Mouse (Mus musculus): ENCODE data around the gene Entpd7.

Gene Entpd7

DNA sequence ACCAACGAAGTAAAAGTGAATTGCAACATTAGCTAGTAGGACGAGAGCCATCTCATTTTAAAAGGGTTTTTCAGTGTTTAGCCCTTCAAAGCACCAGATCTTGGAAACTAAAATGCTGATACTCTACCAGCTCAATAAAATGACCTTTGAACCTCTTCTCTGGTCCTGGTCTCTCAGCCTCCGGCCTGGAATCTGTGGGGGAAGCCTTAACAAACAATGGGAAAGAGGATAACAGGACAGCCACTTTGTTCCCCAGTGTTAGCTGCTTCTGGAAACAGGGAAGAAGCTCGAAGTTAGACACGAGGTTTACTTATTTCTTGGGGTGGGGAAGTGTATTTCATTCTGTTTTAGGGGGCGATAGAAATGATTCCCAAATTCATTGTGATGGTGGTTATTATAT is 82.8 kb downstream of the Entpd7 start:
- DNase-seq, result no peak

DNA sequence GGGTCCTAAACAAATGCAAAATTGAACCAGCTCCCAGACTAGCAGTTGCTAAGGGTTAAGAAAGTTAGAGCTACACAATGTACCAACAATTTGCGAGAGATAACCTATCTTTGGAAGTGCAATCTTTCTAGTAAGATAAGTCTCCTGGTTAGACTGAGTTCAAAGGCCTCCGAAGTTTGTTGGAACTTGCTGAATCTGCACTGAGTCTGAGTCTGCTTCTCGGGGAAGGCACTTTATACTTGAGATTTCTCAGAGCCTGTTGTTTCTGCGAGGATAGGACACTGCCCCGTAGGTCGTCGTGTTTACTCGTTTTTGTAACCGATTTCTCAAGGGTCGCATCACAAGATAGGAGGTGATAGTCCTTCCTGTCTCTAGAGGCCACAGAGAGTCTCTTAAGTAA is 86.0 kb downstream of the Entpd7 start:
- no peak for DNase-seq

DNA sequence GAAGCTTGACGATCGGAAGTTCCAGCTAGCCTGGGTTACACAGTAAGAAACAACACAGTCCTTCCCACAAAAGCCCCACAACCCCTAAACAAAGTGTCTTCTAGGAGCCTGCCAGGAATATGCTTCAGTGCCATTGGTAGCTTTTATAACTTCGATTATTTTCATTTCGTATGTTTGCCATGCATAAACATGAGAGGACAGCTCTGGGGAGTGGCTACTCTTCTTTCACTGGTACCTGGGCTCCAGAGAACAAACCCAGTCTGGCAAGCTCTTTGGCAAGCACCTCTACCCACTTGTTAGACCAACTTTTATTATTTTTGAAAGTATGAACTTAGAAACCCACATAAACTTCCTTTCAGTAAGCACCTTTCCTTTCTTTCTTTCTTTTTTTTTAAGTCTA is 87.1 kb downstream of the Entpd7 start:
- DNase-seq, result no peak

DNA sequence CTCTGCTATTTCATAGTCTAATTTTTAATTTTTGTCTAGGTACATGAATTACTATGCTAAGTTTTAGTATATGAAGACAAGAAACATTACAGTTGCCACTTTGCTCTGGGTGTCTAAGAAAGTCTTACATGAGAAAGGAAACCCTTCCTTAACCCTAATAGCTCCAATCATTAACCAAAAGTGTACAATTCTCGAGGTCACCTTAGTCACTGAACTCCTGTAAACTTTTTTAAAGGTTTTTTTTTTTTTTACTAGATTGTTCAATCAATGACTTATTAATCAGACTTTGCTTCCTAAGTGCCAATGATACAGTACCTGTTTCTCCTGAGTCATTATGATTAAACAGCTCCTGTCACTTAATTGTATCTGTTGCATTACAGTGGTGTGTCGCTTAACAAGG is 87.8 kb downstream of the Entpd7 start:
- no peak for DNase-seq

DNA sequence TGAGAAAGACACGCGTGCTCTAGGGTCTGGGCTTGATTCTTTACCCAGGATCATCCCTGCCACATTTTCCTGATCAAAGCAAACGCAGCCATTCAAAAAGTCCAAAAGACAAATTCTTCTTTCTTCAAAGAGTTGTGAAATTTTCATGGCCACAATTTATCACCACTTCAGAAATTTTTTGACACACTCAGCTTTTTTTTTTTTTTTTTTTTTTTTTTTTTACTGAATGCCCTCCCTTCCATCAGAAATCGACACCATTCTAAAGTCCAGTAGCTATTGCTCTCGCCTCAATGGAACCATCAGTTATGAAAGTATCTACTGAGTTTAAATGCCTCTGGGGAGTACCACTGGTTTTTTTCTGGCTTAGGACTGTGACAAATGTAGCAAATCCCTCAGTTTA is 90.9 kb downstream of the Entpd7 start:
- no peak for DNase-seq

DNA sequence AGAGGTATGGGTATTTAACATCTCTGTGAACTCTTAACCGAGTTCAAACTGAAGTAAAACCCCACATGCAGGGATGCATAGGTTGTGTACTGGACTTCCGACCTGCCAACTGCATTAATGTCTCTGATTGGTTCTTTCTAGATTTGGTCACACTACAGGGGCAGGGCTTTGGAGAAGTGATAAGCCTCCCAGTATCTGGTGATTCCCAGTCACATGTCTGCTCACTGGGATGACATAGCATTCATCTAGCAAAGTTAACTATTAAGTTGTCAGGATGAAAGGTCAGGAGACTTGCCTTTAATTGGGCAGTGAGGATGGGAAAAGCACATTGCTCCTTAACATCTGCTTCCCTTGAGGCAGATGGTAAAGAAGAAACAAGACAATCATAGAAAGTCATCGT is 92.5 kb downstream of the Entpd7 start, which contains the start of gene Abcc2:
Abcc2 (plus strand) TSS at position 213 of the 400 bp plus-strand sequence.
- DNase-seq, result no peak

Data from right cerebral cortex, postnatal 25 days (tissue).